Mouse (Mus musculus) c-Kit-positive CD71-positive TER-119-negative erythroid progenitor cells, embryonic 14.5 days (primary cell): ENCODE data around the gene Fmo4.

Experiments
- DNase-seq: peaks from one replicate; pipeline ENCODE4 v3.0.0-alpha.2; 2013; ENCODE audit warnings: low read depth

The Fmo4 gene

DNA sequence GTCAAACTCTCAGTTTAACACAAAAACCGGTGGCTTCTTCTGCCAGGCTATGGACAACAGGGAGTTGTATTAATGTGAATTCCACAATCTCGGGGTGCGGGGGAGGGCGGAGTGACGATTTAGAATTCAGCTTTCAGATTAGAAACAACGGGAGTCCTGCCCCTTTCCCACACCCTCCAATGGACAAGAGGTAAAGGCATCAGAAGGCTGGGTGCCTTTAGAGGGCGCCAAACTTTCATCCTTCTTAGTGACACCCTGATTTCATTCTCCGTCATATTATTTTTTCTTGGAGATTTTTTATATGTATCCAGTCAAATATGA lies at the start of gene Fmo4:
Gene Fmo4 (minus strand): TSS at position 137 of the 321 bp plus-strand sequence.
- no peak for DNase-seq

DNA sequence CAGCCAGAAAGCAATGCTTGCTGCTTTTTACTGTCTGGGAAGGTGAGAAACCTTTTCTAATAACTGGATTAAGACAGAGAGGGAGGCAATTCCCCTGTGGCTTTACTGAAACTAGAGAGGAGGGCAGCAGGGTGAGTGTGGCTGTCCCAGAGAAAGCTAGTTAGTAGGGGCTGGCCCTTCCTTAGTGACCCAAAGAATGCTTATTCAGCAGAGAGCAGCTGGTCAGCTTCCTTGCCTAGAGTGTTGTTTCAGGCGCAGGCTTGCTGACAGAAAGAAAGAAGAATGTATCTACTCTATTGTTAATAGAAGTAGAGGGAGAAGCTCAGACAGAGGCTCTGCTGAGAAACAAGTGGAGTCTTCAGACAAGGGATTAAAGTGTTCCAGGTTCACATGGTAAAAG lies 48.6 kb upstream of the Fmo4 start:
- DNase-seq: no peak

DNA sequence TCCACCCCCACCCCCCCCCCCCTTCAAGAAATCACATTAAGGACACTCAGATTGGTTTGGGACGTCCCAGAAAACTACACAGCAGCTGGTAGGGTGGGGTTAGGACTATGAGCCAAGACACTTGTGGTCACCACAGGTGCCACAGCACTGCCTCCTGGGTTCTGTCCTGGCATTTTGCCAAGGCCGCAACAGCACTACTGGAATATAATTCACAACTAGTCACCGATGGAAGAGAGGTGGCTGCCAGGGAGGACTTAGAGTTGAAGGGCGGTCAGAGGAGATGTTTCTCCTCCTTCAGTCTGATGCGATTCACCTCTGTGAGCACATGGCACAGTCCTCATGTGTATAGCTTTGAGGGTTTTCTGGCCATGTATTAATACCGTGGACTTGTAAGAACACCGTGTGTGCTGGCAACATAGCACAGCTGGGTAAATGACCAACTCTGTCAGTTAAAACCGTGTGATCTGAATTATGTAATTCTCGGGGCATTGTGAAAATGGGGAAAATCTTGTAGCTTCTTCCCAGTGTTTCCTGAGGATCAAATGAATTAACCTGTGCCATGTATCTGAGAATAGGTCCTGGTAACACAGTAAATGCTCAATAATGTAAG lies 46.3 kb upstream of the Fmo4 start:
- DNase-seq: no peak

DNA sequence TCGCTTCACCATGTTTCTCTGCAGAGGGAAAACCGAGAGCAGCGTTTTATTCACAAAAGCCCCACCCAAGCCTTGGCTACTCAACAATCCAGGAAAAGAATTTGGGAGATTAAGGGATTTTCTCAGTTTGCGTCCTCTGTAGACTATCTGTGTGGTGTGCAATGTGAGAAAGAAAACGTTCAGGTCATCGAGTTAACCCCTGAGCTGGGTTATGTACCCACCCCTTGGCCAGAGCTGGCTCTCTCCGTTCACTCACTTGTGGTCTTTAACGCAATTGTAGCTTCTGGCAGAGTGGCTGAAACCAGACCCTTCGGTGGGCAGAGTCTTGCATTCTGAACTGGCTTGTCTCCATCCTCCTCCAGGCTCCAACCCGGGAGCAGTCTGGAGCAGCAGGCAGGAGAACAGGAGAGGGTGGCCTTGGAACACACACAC lies 45.8 kb upstream of the Fmo4 start:
- DNase-seq: no peak

DNA sequence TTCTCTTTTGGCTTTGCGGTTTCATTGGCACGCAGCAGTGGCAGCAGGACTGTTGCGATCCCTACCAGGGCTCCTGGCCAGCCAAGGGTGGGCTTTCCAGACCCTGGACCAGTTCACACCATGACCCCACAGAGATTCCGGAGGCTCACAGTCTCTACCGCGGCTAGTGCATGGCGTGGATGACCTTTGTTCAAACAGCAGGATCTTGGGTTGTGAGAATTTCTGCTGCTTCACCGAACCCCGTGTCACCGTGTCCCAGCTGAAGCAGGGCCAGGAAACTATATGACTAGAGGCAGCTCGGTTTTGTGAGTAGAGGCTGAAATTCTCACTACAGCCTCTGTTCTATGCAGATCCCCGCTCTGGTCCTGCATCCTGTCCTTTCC lies 45.0 kb upstream of the Fmo4 start:
- DNase-seq: no peak

DNA sequence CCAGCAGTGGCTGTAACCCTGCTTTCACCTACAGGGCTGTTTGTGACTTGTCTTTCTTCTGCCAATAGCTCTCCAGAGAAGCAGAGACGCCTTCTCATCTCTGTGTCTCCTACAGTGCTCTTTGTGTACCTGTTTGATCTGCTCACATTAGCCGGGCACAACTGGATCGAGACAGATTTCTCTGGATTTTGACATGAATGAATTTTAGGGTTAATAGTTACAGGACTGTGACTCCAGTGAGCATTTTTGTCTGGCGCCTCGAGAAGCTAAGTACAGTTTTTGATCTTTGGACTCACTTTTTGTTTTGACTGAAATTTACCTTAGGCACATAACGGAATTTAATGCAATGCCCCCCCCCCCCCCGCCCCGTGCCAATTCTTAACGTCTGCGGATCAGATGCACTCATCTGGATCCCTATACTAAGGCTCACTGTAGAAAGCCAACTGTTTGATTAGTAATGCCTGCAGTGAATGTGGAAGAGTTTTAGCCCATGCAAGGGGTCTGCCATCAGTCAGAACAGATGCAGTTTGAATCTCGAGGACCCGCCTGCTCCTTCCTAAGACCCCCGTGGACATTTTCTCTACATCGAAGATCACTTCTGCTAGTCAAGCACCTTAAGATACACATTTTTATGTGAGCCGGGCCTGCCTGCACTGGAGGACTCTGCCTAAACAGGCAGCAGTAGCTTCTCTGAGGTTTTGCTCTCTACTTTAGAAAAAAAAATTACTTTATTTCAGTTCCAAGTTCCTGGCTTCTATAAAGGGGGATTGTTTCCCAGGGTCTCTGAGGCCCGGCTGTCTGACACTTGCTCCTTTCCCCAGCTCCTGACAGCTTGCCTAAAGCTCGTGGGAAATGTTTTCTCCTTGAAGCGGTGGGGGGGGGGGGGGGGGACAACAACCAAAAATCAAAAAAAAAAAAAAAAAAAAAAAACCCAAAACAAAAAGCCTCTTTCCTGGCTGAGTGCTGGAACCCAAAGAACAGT lies 44.3 kb upstream of the Fmo4 start:
- DNase-seq: no peak

DNA sequence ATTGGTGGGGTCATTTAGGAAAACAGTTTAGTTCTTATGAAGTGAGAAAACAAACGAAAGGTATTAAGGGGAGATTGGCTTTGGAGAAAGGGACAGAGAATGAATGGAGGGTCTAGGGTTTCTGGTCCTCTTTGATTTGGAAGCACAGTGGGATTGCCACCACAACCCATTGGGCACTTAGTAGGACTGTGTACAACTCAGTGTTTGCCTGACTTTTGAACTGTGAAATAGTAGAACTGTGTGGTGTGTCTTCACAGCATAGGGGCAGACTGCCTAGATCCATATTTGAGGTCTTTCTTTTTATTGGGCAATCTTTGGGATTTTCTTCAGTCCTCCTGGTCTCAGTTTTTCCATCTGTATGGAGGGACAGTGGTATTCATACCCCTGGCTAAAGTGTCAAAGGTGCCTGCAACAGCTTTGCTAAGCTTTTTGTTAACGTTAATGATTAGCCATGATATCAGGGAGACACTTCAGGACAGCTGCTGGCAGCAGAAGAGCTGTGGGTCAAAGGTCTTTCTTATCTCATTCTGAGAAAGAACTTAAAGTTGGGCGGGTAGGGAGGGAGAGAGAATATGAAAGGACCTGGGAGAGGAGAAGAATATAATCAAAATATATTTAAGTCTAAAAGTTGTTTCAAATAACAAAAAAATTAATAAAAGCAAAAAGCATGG lies 40.2 kb upstream of the Fmo4 start:
- no peak for DNase-seq

DNA sequence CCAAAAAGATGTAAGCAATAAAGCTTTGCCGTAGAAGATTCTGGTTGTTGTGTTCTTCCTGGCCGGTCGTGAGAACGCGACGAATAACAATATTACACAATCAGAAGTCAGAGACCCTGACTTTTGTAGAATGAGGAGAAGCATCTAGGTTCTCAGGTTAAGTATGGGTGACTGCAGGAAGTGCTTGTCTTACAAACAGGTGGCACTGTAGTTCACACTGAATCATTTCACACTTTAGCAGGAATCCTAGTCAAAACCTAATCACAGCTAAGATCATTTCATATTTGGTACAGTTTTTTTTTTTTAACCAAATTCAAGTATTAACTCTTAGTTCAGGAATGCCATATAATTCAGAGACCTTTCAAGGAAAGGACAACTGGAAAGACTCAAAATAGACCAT lies 33.8 kb upstream of the Fmo4 start:
- no peak for DNase-seq

DNA sequence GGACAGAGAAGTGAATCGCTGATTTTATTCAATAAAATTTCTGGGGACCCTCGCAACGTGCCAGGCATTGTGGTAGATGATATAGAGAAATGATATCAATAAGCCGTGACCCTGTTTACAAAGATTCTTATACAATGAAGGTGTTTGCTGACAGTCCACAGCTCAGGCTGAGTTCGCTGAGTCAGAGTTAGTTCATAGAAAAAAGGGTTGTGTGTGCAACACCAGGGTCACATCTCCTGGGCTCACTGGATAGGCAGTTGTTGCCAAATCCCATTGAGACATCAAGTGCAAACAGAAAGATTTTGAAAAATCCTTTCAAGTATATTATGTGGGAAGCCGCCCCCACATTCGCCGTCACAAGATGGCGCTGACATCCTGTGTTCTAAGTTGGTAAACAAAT lies 26.4 kb upstream of the Fmo4 start:
- no peak for DNase-seq

DNA sequence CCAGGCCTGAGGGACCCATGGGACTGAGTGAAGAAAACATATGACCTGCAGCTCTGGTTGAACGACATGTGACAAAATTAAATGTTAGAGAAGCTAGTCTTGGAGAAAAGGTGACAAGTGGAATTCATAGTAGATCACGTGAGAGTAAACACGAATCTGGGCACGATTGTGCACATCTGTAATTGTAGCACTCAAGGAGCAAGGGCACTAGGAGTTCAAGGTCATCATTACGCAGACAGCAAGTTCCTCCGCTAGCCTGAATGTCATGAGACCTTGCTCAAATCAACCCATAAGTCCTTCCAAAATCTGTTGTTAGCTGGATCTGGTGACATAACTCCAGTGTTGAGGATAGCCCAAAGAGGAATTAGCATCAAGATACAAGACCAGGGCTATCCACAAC lies 25.2 kb upstream of the Fmo4 start:
- DNase-seq: no peak

DNA sequence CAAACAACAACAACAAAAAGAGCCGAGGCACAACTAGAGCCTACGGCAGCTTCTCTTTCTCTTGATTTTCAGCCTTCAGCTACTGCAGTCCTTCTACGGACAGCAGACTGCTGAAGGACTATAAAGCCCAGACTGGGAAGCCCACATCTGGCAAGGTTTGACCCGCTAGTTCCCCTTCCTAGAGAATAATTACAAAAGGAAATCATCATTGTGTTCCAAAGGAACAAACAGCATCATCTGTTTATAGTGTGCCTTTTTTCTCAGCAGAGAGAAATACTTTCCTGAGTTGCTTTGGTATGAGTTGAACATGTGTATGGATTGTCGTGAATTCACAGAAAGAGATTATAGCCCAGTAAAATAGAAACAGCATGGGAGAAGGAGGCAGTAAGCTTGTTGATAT lies 20.6 kb upstream of the Fmo4 start:
- DNase-seq: no peak

DNA sequence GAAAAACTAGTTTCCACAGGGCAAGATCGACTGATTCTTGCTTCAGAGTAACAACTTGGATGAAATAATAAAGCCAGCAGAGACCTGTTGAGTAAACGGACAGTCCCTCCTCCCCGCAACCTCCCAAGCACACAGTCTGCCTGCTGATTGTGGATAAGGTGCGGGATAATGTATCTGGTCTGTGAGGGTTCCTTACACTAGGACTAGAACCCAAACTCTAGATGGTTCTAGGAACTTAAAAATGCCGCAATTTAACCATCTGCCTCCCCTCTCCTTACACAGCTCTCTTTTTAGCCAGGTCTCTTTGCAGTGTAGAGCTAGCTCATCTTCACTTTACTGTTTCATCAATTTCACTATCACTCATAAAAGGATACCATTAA lies 18.8 kb upstream of the Fmo4 start:
- no peak for DNase-seq

DNA sequence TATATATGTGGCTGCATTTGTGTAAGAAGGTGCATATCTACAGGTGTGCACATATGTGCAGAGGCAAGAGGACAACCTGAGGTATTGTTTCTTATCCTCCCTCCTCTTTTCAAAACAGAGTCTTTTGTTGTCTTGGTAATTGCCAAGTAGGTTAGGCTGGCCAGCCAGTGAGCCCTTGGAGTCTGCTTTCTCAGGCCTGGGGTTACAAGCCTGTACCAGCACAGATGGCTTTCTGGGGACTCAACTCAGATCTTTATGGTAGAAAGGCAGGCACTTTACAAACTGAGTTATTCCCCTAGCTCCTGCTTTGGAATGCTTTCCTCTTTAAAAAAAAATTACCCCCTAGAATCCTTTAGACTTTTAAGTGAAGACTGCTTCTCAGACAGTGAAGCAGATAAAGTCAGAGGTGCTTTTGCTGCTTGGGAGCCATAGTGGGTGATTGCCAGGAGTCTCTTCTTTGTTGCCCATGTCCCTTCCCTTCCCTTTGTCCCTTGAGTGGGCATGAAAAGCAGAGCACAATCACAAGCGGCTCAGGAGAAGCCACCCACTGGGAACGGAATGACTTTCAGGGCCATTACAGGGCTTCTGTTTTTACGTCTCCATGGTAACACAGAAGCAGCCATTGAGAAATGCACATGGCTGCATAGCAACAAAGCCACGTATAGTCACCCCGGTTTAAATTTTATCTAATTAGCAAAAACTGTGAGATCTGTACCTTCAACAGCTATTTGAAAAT lies 18.2 kb upstream of the Fmo4 start:
- no peak for DNase-seq

DNA sequence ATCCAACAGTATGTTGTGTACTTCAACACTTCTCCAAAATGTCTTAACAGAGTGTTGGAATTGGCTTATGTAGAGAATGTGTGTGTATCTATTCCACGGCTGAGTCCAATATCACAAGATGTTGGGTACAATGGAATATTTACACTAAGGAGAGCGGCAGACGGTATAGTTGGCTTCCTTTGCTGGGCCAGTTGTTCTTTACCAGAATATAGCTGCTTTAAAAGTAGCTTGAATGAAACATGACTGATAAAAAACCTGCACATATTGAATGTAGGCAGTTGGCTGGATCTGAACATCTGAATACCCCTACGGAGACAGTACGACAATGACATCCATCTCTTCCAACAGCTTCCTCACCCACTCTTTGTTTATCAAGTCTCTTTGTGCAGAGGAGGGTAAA lies 5.5 kb upstream of the Fmo4 start:
- no peak for DNase-seq

DNA sequence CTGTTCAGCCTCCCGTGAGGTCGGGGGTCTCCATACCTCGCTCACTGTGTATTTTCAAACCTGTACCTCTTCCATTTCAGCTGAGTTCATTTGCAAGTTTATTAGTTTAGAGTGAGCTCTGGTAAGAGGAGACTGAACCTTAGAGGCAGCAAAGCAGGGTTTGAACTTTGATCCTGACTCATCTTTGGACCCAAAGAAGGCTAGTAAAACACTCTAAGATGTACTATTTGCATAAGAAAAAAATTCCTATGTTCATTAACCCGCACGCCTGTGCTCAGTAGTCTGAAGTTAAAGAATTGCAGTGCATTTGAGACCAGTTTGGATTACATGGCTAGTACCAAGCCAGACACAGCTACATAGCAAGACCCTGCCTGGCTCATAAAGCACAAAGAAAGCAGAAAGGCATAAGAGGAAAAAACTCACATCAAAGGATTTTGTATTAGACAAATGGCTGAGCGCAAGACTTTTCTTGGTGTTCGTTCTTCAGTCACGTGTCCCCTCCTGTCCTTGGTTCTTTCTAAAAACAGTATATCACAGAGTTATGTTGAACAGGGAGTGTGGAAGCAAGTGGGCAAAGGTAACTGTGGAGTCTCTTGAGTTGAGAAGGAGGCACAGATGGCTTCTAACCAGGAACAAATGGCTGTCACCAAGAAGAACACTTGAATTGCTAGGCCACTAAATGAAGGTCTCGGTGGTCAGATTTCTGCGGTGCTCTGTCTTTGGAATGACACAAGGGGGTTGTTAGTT lies 1.8 kb upstream of the Fmo4 start:
- no peak for DNase-seq

DNA sequence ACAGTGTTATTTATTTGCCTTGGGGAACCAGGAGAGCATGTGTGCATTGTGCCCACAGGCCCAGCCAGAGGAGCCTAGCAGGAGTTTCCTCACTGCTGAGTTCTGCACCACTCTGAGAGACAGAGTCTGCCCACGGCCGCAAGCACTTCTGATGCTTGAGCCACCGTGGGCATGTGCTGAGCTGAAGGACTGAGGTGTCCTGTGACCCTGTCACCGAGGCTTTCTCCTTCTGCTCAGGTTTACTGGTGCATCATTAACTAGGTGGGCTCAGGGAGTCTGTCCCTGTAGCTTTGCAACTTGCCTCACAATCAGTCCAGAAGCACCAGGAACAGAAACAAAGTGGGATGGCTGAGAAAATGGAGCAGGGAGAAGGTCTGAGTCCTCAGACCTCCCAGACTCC lies 1.2 kb upstream of the Fmo4 start:
- no peak for DNase-seq

DNA sequence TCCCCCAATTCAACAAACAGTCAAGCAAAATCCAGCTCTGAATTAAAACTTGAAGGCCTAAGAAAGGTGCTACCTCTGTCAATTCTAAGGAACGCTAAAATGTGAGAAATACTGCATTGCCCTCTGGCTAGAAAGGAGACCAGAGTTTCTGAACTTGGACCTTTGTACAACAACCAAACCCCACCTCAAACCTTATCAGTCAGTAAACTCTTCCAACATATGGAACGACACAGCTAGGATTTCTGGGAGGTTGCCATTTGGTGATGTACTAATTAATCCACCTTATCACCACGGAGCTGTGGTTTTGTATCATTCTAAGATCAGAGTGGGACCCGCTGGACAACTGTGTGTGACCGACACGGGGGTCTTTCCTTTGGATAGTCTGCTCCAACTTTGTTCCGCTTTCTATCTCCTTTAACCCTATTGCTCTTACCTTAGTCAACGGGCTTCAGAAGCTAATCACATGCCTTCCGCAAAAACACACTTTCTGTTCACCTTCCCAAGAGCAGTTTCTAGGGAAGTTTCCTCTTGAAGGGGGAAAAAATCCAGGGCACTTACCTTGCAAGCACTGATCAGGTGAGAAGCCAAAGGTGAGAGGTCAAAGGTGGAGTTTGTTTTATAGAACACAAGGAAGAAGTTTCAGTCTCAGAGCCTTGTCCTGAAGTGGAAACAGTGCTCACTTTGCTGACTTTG lies 483 bp downstream of the Fmo4 start:
- no peak for DNase-seq

DNA sequence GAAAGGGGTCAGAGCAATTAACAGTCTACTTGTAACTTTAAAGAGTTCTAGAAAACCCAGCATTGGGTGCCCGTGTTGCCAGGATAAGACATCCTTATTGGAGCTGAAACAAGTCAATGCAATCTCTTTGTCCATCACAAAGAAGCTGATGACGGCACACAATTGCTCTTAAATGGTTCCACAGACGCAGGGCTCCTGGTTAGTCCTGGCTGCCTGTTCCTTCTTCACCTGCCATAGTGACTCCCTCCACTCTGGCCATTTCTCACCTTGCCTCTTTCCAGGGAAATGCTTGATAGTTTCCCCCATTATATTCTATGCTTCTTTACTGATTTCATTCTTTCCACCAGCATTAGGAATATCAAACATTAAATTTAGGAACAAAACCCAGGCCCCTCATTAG lies 5.2 kb downstream of the Fmo4 start:
- DNase-seq: no peak

DNA sequence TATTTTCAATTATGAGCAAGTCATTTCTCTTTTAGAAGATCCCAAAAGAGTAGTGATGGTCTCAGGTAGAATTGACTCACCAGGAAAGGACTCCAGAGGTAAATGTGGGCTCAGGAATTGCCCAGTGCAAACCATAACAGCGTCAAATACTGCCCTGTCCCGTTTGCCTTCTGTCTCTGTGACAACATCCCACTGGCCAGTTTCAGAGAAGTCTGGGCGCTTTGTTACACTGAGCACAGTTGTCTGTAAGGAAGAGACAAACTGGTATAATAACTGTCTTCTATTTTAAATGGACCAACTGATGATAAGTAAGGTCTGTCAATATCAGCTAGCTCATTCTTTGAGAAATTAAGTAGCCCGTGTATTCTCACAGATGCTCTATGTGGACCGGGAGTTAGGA lies 6.3 kb downstream of the Fmo4 start:
- no peak for DNase-seq

DNA sequence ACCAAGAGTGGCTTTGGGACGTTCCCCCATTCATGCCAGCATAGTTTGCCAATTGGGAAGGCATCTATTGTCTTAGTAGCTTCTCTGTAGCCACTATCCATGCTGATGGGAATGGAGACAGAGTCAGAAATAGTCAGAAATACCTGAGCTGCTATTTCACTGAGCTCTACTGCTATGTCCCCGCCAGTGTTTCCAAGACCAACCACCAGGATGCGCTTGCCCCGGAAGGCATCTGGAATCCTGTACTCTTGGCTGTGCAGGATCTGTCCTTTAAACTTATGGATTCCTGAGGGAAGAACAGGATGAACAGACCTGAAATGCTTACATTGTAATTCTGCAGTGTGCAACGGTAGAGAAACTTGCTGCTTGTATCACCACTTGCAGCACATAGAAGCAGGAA lies 8.8 kb downstream of the Fmo4 start:
- DNase-seq: no peak

DNA sequence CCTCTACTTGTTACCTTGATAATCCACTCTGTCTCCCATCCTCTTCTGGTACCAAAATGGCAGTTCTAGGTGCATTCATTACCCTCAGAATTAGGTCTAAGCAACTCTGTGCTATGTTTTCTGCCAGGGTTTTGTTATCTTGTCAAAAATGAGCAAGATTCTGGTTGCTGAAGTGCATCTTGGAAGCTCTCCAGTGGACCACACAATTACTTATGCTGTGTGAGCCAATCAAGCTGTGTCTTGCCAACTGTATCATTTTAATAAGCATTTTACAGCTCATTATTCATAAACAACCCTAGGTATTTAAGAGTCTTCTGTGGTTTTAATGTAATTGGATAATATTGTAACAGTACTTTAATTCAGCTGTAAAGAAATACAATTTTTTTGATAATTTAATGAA lies 17.3 kb downstream of the Fmo4 start:
- DNase-seq: no peak
